Mouse (Mus musculus): ENCODE results near the gene Shmt1.

DNA sequence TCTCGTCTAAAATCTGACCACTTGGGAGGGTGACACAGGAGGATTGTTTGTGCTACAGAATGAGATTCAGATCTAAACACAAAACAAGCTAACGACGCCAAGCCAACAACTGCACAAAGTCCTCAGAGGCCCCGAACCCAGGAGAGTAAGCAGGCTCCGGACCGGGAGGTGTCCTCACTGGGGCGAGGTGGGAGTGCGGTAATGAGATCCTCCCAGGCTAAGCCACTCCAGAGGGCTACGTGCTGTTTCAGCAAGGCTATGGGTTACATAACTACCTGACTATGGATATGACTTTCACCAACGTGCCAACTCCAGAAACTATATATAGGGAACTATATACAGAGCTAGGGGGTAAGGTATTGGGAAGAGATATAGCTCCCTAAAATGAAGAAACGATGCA, 15.2 kb downstream of the Shmt1 start:
- TF ChIP-seq POLR2A (IDR thresholded peaks at IDR 0.05; ENCODE audit: insufficient read depth, low read depth, low read length): no peak
- TF ChIP-seq CTCF (IDR thresholded peaks at IDR 0.05; ENCODE audit: insufficient read depth, low read depth, low read length): no peak
